Mouse (Mus musculus): ENCODE measurements around the gene Lgalsl.

DNA sequence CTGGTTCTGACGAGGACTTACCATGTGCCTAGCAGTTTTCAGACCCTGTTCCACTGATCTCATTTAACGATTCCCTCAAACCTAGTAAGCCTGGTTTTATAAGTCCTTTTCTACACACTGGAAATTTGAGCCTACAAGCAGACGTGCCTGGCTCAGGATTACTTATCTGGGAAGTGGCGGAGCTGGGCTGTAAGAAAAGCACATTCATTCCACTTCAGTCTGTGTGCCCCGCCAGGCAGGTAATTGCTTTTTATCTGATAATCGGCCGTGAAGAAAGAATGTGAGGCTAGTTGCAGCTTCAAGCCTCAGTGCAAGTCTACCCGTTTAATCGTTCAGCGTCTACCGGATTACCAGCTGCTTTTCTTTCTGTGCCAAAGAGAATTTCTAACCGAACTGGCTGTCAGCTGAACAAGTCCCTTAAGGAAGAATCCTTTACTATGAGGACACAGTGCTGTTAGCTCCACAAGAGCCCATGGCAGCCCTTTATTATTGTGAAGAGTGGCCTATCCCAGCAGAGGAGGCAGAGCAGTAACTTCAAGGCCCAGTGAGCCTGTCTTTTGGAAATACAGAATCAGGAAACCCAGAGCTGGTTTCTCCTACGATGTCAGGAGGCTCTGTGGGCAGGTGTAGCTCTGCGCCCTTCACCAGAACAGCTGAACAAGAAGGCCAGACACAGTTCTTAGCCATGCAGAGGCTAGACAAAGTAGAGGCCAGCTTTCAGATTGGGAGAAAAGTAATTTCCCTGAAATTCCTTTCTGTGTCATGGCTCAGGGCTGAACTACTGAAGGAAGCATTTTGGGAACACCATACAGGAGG is 30.4 kb downstream of the Lgalsl start:
- TF ChIP-seq CTCF (IDR thresholded peaks at IDR 0.05) (no peak), POLR2A (IDR thresholded peaks at IDR 0.05; ENCODE audit: insufficient read depth, low read depth, low read length) (no peak), EP300 (IDR thresholded peaks at IDR 0.05; ENCODE audit: insufficient read depth, low read depth, low read length) (no peak)
